Mouse (Mus musculus): ENCODE measurements around the gene Olfr1475. TPM values are rescaled to one million over a fixed set of nuclear protein-coding genes. Genes with fewer than 3 reads are reported as not detected.
"Not testable (repeated sequence)": the region's sequence is repeated elsewhere in the genome, so short reads cannot be mapped to it uniquely, and the experiment has no call there.

The Olfr1475 gene
- total RNA-seq (2021) = not detected

DNA sequence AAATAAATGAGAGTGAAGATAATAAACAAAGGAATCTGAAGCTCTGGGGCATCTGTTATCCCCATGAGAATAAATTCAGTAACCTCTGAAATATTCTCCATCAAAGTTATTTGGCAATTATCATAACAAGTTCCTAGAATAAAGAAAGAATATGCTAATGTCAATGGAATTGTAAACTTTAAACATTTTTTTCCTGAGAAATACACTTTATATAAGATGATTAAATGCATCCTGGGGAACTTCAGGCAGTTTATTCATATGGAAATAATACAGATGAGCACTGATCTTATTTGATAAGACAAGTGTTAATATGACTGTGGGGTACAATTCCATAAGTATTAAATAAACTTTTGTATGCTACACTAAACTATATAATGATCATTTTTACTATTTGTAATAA, at the start of gene Olfr1475:
Gene Olfr1475, minus strand, starts transcription at position 101 of the 400 bp plus-strand sequence.
- intact Hi-C loops (cut with DNase I) = no loop called here
- no peak for DNase-seq

DNA sequence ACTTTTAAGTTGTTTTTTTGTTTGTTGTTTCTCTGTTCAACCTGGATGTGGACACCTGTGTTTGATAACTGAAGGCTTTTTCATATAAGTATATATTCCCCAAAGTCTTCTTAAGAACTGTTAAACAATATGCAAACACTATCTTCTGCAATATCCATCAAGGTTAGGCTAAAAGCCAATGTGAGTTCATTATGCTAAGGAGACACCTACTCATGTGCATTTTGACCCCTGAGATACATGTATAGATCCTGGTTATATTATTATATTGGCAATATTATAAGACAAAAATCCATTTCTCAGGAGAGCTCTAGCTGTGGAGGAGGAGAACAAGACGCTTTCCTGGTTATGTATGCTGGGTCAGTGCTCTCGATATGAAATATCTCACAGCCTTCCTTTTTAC, 47.6 kb upstream of the Olfr1475 start, which contains the start of gene Olfr1480:
Gene Olfr1480, plus strand, starts transcription at position 301 of the 400 bp plus-strand sequence.
- intact Hi-C loops (cut with DNase I) = no loop called here
- no peak for DNase-seq

DNA sequence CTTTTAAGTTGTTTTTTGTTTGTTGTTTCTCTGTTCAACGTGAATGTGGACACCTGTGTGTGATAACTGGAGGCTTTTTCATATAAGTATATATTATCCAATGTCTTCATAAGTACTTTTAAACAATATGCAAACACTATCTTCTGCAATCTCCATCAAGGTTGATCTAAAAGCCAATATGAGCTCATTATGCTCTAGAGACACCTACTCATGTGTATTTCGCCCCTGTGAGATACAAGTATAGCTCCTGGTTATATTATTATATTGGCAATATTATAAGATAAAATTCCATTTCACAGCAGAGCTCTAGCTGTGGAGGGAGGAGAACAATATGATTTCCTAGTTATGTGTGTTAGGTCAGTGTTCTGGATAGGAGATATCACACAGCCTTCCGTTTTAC, 20.2 kb upstream of the Olfr1475 start, which contains the start of gene Olfr1477:
Gene Olfr1477, plus strand, starts transcription at position 301 of the 400 bp plus-strand sequence.
- intact Hi-C loops (cut with DNase I) = no loop called here
- DNase-seq = no peak

GRCm38 (mm10) chr19:13469265-13469664, 10.7 kb downstream of the Olfr1475 start, which contains the start of gene Olfr1474:
Gene Olfr1474, plus strand, starts transcription at chr19:13469565.
- DNase-seq; intact Hi-C loops (cut with DNase I): not testable (repeated sequence)

GRCm38 (mm10) chr19:13455986-13456385, 24.0 kb downstream of the Olfr1475 start, which contains the start of gene Olfr1472:
Gene Olfr1472, minus strand, starts transcription at chr19:13456086.
- intact Hi-C loops (cut with DNase I) = no loop called here
- no peak for DNase-seq

- DNase-seq; intact Hi-C loops (cut with DNase I): not testable (repeated sequence)
These were observed 36.9 kb downstream of the Olfr1475 start, which contains the start of gene Olfr1471 for GRCm38 (mm10) chr19:13443109-13443508. Gene Olfr1471, plus strand, starts transcription at chr19:13443409.

Other genes starting within 250 kb of the Olfr1475 start
- not detected for gene Olfr1463, start 248.9 kb downstream of the Olfr1475 start, total RNA-seq (2021)
- gene Olfr1465, start 164.7 kb downstream of the Olfr1475 start, total RNA-seq (2021) = not detected
- gene Olfr1466, start 141.3 kb downstream of the Olfr1475 start, total RNA-seq (2021) = not detected
- gene Olfr1467, start 118.0 kb downstream of the Olfr1475 start, total RNA-seq (2021) = not detected
- not detected for gene Olfr1469, start 72.3 kb downstream of the Olfr1475 start, total RNA-seq (2021)
- gene Olfr1471, start 36.8 kb downstream of the Olfr1475 start, total RNA-seq (2021) = not detected
- gene Olfr1472, start 24.1 kb downstream of the Olfr1475 start, total RNA-seq (2021) = not detected
- not detected for gene Olfr1474, start 10.6 kb downstream of the Olfr1475 start, total RNA-seq (2021)
- not detected for gene Olfr1477, start 20.4 kb upstream of the Olfr1475 start, total RNA-seq (2021)
- gene Olfr1480, start 47.7 kb upstream of the Olfr1475 start, total RNA-seq (2021) = not detected
- not detected for gene Olfr1484, start 103.3 kb upstream of the Olfr1475 start, total RNA-seq (2021)
- not detected for gene Olfr1487, start 137.2 kb upstream of the Olfr1475 start, total RNA-seq (2021)
- not detected for gene Olfr1489, start 151.4 kb upstream of the Olfr1475 start, total RNA-seq (2021)
- not detected for gene Olfr1490, start 170.9 kb upstream of the Olfr1475 start, total RNA-seq (2021)
- not detected for gene Olfr1491, start 217.1 kb upstream of the Olfr1475 start, total RNA-seq (2021)
- not detected for gene Olfr1493-ps1, start 243.1 kb upstream of the Olfr1475 start, total RNA-seq (2021)